Mouse (Mus musculus) kidney, adult 8-10 months (tissue): Measurements from ENCODE around the gene Tbccd1.
A peak's percentile ranks its signal among the peaks of the same experiment; 100 is the strongest.

Experiments used
- DNase-seq, 2 experiments: peaks; one replicate each; pipeline ENCODE4 v3.0.0; 2022

The Tbccd1 gene

GRCm38 (mm10) chr16:22857431-22858113 is at the start of gene Tbccd1, which contains the start of gene Dnajb11:
Gene Tbccd1, minus strand, starts transcription at chr16:22857669.
Gene Dnajb11, plus strand, starts transcription at chr16:22857845.
- peak; percentile 99 to 100 for DNase-seq

GRCm38 (mm10) chr16:22901326-22901725 is 43.9 kb upstream of the Tbccd1 start:
- peak in 1 of 2 experiments; percentile 24 for DNase-seq

GRCm38 (mm10) chr16:22899866-22900570 is 42.5 kb upstream of the Tbccd1 start:
- DNase-seq = no peak

- no peak for DNase-seq
Observed at GRCm38 (mm10) chr16:22899346-22899745, 41.9 kb upstream of the Tbccd1 start.

- no peak for DNase-seq
Observed at GRCm38 (mm10) chr16:22896618-22897017, 39.1 kb upstream of the Tbccd1 start.

GRCm38 (mm10) chr16:22894095-22894494 is 36.6 kb upstream of the Tbccd1 start:
- no peak for DNase-seq

- DNase-seq = no peak
Observed at GRCm38 (mm10) chr16:22891733-22892154, 34.3 kb upstream of the Tbccd1 start.

- DNase-seq = no peak
Observed at GRCm38 (mm10) chr16:22890683-22891510, 33.4 kb upstream of the Tbccd1 start, which contains the start of gene Ahsg. Gene Ahsg, plus strand, starts transcription at chr16:22891277.

- no peak for DNase-seq
Observed at GRCm38 (mm10) chr16:22889716-22890115, 32.2 kb upstream of the Tbccd1 start.

GRCm38 (mm10) chr16:22888835-22889234 is 31.4 kb upstream of the Tbccd1 start:
- no peak for DNase-seq

GRCm38 (mm10) chr16:22886726-22887125 is 29.3 kb upstream of the Tbccd1 start:
- DNase-seq = no peak

- no peak for DNase-seq
Observed at GRCm38 (mm10) chr16:22885356-22885755, 27.9 kb upstream of the Tbccd1 start.

GRCm38 (mm10) chr16:22883441-22883840 is 26.0 kb upstream of the Tbccd1 start:
- no peak for DNase-seq

GRCm38 (mm10) chr16:22881487-22881886 is 24.0 kb upstream of the Tbccd1 start:
- DNase-seq = no peak

GRCm38 (mm10) chr16:22880900-22881299 is 23.4 kb upstream of the Tbccd1 start:
- no peak for DNase-seq

- no peak for DNase-seq
Observed at GRCm38 (mm10) chr16:22879945-22880595, 22.6 kb upstream of the Tbccd1 start.

GRCm38 (mm10) chr16:22878716-22879115 is 21.2 kb upstream of the Tbccd1 start:
- DNase-seq = no peak

- no peak for DNase-seq
Observed at GRCm38 (mm10) chr16:22877660-22878390, 20.4 kb upstream of the Tbccd1 start.

- DNase-seq = peak in 1 of 2 experiments; percentile 30
Observed at GRCm38 (mm10) chr16:22876218-22877043, 19.0 kb upstream of the Tbccd1 start.

- DNase-seq = no peak
Observed at GRCm38 (mm10) chr16:22873369-22873768, 15.9 kb upstream of the Tbccd1 start.

- no peak for DNase-seq
Observed at GRCm38 (mm10) chr16:22872397-22872796, 14.9 kb upstream of the Tbccd1 start.
